Mouse (Mus musculus): Measurements from ENCODE around the gene Rspo1. TPM values are rescaled to one million over a fixed set of nuclear protein-coding genes. Genes with fewer than 3 reads are reported as not detected.
"Not testable (repeated sequence)": the region's sequence is repeated elsewhere in the genome, so short reads cannot be mapped to it uniquely, and the experiment has no call there.

The Rspo1 gene
- total RNA-seq (2021): 1 to 10 TPM; 3.5 to 4.1 TPM

DNA sequence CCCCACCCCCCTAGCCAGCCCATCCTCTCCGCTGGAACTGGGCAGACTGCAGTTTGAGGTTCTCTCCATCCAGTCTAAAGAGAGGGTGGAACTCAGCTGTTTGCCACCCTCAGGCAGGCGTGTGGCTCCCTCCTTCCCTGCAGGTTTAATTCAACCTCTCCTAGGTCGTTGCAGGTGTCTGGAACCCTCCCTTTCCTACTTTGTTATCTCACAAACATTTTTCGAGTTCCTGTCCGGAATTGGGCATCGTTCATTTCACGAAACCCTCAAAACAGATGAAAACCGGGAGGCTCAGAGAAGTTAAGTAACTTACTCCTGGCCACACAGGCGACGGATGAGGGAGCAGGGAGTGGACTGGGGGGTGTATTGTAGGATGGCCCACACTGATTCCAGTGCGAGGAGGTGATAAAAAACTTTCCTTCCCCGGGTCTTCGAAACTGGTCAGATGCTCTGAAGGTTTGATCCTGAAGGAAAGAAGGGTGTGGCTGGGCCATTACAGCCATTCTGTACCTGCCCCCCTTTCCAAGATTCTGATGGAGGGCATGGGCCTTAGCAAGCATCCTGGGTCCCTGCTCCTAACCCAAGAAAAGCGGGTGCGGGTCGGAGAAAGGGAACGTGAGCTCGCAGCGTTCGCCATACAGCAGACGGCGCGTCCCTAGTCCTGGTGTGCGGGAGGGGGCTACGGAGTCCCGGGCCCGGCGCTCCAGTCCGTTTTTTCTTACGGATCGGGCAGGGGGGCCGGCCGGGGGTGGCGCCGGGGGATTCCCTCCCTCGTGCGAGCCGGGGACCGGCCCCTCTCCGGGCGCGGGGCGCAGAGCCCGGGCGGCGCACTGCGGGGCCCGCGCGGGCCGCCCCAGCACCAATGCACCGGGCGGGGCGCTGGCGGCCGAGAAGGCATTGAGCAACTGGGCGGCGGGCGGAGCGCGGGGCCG, at the start of gene Rspo1:
Rspo1 (plus strand) TSS at position 760 of the 932 bp plus-strand sequence.
- intact Hi-C loops (cut with DNase I): no loop called here
- no peak for DNase-seq (ENCODE audit: extremely low spot score in 1 of 2, low spot score in 2 of 2)

DNA sequence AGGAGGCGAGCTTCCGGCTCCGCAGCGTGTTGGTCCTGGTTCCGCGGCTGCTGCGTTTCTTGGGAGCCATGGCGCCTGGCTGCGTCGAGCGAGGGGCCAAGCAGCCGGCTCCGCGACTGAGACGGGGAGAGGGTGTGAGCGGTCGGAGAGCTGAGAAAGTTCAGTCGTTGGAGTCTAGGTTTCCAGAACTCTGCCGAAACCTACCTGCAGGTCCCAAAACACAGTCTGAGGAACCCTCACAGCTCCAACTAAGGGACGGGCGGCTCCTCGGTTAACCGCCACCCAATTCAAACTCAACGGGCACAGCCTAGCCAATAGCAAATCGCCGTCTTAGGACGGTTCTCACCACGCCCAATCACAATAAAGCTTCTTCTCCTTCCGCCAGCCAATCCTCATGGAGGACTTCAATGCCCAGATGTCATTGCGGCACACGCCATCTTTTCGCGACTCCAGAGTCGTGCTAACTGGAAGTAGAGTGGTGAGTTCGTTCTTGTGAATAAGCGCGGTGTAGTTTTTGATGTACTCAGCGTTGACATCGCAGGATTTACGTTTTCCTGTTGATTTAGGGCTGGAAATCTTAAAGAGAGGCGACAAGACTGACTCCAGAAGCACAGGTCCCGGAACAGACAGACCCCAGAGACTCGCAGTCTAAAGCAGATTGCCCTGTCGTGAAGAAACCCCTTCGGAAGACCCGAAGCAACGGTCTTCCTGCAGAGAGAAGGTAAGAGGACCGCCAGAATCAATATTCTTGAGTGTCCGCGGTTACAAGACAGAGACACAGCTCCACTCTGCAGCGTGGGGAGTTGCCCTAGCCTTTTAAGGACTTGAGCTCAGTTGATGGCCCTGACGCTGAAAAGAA, 49.4 kb upstream of the Rspo1 start, which contains the start of gene 9930104L06Rik:
9930104L06Rik (plus strand) TSS at position 436 of the 859 bp plus-strand sequence.
- intact Hi-C loops (cut with DNase I): no loop called here
- peak; percentile 95 to 97 for DNase-seq (ENCODE audit: extremely low spot score in 1 of 2, low spot score in 2 of 2)

DNA sequence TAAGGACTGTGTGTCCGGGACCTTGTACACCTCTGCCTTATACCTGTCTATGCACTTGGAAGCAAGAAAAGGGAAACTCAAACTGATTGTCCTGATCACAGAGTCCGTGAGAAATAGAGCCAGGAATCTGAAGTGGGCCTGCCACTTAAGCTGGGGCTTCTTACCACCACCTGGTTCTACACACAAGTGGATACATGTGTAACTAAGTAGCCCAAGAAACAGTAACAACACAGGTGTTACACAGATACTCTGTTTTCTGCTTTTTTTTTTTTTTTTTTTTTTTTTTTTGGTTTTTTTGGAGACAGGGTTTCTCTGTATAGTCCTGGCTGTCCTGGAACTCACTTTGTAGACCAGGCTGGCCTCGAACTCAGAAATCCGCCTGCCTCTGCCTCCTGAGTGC, 47.0 kb upstream of the Rspo1 start, which contains the start of gene Cdca8:
Cdca8 (minus strand) TSS at position 101 of the 400 bp plus-strand sequence.
- DNase-seq (ENCODE audit: extremely low spot score in 1 of 2, low spot score in 2 of 2); intact Hi-C loops (cut with DNase I): not testable (repeated sequence)

DNA sequence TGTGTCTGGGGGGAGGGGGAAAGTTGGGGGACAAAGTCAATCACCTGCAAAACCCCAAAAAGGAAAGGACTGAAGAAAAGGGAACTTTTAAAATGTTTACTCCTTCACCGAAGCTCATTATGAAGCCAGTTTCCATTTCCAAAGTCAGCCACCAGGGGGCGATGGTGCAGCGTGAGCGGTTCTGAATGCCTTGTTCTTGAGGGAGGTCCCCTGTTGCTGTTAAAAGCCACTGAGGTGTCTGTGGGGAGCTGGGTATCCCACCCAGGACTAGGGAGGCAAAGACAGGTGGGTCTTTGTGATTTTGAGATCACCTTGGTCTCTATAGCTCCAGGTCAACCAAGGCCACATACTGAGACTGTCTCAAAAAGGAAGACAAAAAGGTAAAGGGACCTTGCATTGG, 43.2 kb upstream of the Rspo1 start:
- peak; percentile 69 to 77 for DNase-seq (ENCODE audit: extremely low spot score in 1 of 2, low spot score in 2 of 2)
- intact Hi-C loops (cut with DNase I): loop anchor here (1.0 kb wide), 1 partner anchor 116 kb away; no protein-coding TSS in a partner anchor

DNA sequence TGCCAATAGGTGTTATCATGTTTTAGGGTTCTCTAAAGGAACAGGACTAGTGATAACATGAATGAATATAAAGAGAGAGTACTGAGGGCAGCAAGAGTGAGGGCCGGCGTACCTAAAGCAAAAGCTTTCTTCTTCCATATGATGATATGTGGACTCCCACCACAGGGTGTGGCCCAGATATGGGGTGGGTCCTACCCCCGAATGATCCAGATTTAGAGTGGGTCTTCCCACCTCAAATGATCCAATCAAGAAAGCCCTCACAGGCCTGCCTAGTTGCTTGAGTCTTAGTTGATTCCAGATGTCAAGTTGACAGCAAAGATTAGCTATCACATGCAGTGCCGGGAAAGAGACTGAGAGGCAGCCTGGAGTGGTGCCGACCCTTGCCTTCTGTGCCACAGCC, 42.4 kb upstream of the Rspo1 start:
- no peak for DNase-seq (ENCODE audit: extremely low spot score in 1 of 2, low spot score in 2 of 2)
- intact Hi-C loops (cut with DNase I): loop anchor here (1.0 kb wide), 1 partner anchor 116 kb away; no protein-coding TSS in a partner anchor

DNA sequence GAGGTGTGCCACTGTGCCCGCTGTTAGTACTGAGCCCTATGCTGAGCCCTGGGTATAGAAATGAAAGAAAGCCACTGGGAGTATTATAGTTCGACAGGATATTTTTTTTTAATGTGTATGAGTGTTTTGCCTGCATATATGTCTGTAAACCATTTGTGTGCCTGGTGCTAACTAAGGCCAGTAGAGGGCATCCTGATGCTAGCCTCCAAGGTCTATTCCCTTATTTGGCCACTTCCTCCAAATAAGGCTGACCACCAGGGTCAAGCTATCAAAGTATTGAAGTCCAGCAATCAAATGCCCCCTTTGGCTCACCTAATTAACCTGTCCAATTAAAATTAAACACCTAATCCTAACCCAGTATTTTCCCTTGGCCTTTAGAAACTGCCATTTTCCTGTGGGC, 41.3 kb upstream of the Rspo1 start:
- intact Hi-C loops (cut with DNase I): no loop called here
- no peak for DNase-seq (ENCODE audit: extremely low spot score in 1 of 2, low spot score in 2 of 2)

DNA sequence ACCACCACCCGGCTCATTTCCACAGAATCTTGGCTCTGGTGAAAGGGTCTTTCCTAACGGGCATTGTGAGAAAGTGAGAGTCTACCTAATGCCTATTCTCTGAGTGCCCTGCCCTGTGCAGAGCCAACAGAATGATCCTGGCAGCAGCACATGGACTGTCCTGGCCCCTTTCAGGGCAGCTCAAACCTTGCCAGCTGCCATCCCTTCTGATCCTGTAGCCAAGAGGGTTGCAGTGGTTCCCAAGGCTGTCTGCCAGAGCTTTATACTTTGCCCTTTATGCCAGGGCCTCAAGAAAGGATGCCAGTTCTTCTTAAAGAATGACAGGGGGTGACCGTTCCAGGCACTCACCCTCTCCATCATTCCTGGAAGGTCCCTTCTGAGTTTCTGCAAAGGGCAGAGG, 36.7 kb upstream of the Rspo1 start:
- DNase-seq (ENCODE audit: extremely low spot score in 1 of 2, low spot score in 2 of 2): no peak
- intact Hi-C loops (cut with DNase I): no loop called here

DNA sequence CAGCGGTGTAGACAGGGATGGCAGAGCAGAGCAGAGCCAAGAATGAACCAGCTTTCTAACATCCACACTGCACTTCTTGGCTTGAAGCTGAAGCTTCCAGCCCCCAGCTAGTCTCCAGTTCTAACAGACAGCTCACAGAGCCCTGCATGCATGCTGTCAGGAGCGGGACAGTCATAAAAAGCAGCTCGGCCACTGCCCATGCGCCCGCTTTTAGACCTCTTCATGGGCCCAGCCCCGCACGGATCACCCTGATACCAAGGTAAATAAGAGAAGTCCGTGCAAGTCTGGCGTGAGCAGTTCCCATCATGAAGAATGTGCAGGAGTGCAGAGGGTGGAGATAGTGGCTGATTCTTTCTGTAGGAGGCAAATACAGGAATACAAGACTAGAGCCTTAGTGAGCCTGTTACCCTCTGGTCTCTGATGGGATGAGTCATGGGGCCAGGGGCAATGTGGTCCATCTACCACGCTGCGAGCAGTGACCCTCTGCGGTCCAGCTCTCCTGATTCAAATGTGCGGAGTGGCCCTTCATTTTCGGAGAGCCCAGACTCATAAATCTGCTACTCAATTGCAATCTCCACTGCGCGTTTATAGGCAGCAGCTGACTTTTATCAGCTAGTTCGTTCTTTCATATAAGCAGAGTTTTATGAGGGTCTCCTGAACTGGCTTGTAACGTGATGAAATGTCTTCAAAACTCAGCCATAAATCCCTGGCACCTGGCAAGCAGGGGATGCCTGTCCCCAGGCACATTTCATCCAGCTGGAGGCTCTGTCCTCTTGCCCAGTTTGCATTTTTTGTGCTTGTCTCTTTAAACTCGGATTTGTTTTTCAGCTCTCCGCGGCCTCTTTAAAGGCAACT, 35.8 kb upstream of the Rspo1 start:
- DNase-seq (ENCODE audit: extremely low spot score in 1 of 2, low spot score in 2 of 2): no peak
- intact Hi-C loops (cut with DNase I): no loop called here

DNA sequence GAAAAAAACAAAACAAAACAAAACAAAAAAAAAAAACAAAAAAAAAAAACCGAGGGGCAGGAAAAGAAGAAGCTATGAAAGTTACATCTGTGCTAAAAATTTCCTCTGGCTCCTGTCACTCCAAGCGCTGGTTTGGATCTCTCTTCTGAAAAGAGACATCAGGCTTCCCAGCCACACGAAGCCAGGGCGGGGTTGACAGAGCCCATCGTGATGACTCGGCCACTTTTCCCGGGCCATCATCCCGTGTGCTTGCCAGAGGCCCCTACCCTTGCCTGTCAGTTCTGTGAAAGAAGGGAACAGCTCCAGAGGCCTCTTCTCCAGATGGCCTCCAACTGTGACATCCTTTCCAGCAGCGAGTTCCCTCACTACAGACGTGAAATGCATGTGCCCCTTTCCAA, 35.2 kb upstream of the Rspo1 start:
- DNase-seq (ENCODE audit: extremely low spot score in 1 of 2, low spot score in 2 of 2): no peak
- intact Hi-C loops (cut with DNase I): no loop called here

DNA sequence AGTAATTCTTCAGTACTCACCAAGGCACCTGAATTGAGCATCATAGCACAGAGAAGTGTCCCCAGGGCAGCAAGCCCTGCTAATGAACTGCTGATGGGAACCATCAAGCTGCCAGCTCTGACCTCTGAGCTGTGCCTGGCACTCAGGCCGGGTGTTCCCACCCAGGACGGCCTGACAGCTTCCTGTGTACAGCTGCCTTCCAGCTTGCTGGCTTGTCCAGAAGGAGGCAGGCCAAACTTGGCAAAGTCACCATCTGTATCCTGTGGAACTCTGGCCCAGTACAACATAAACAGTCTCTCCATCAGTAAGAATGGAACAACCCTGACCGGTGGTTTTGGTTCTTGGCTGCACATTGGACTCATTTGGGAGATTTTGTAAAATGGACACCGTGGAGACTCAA, 32.7 kb upstream of the Rspo1 start:
- intact Hi-C loops (cut with DNase I): no loop called here
- DNase-seq (ENCODE audit: extremely low spot score in 1 of 2, low spot score in 2 of 2): no peak

DNA sequence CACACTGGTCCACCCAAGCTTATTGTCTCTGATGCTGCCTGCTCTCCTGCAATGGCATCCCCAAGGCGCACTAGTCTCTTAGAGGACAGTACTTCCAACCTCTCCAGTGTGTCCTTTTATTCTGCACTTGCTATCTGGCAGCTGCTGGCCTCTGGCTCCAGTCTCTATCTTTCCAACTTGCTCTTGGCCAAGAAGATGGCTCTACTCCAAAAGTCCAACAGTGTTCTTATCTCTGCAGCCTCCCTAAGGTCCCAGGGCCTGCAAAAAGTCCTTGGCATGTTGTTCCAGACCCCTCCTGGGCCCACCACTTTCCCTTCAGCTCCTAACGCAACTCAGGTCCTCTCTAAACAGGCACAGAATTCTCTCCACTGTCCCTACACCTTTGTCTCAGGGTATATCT, 28.9 kb upstream of the Rspo1 start:
- DNase-seq (ENCODE audit: extremely low spot score in 1 of 2, low spot score in 2 of 2): no peak
- intact Hi-C loops (cut with DNase I): no loop called here

DNA sequence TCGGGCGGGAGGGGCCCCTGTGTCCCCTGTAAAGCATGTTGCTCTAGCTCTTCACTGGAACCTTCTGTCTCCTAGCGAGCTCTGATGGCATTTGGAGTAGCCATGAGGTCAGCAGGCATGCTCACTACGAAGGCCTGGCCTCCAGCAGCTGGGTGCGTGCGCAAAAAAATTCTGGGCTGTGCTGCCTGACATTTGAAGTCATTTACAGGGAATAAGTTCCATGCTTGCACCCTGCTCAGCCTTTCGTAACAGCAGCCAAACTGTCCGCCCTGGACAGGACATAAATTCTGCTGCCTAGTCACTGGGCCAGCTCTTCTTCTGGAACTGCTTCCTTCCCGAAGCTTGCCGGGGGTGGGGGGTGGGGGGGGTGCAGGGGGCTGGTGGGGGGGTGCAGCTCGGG, 27.2 kb upstream of the Rspo1 start:
- intact Hi-C loops (cut with DNase I): no loop called here
- no peak for DNase-seq (ENCODE audit: extremely low spot score in 1 of 2, low spot score in 2 of 2)

DNA sequence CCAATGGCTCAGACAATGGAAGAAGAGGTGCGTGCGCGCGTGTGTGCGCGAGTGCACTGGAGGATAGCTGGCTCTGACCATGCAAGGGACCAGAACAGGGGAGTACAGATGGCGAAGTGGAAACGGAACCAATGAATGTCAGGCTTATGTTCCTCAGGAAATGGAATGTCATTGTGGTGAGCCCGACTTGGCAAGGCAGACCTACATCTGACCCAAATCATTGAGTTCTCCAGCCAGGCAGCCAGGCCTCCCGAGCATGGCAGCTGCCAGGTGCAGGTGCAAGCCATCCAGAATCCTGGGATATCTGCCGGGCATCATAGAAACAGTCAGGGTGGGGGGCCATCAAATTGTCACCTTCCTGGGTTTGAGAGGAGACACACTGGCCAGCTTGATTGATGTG, 25.3 kb upstream of the Rspo1 start:
- intact Hi-C loops (cut with DNase I): no loop called here
- DNase-seq (ENCODE audit: extremely low spot score in 1 of 2, low spot score in 2 of 2): no peak

DNA sequence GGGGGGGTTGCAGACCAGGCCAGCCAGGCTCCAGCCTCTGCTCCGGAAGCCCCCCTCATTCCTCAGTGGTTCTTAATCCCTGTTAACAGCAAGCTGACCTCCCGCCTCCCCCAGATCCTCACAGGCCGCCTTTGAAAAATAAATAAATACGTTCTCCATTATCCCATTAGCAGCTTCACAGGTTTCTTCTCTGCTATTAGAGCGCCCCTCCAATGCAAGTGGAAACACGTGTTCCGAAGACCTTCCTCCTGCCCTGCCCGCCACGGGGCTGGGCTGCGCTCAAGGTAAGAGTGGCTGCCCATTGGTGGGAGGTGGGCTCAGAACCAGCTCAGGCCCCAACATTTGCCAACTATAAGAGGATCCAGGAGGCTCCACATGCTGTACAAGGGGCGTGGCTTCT, 23.7 kb upstream of the Rspo1 start:
- DNase-seq (ENCODE audit: extremely low spot score in 1 of 2, low spot score in 2 of 2): no peak
- intact Hi-C loops (cut with DNase I): no loop called here

DNA sequence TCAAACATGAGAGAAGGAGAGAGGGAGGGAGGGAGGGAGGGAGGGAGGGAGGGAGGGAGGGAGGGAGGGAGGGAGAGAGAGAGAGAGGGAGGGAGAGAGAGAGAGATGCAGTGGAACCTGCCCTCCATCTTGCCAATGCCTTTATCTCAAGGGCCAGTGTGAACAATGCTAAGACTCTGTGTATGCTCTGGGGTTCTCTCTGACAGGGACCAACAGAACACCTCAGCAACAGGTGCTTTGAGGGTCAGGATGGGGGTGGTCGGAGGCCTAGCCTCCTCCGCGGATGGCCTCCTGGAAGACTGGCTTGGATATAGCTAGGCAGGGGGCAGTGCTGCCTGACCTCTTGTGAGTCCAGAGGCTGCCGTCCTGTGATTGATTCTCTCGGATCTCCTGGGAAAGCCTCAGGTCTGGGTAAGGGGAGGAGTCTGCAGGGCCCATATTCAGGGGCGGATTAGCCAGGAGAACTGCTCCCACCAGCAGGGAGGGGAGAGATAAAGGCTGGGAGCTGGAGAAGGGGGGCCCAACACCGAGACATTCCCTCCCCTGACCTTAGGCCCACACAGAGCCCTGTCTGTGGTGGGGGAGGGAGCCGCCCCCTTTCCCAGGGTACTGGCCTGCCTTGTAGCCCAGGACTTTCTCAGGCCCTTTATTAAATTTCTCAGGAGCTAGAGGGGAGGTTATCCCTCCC, 21.2 kb upstream of the Rspo1 start:
- intact Hi-C loops (cut with DNase I): no loop called here
- no peak for DNase-seq (ENCODE audit: extremely low spot score in 1 of 2, low spot score in 2 of 2)

DNA sequence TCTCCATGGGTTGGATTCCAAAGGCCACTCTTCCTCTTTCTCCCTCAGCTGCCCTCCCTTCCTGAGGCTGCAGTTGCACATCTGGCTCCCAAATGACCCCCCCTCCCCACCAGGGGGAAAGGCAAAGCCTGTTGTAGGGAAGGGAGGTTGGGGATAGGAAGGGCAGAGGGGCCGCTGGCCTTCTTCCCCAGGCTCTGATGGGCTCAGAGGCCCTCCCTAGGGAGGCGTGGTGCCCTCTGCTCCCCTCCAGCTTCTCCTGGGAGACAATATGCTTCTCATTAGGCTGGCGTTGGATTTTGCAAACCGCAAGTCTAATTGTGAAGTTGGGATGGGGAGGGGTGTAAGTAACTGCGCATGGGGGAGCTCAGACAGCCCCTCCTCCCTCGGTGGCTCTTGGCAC, 17.5 kb upstream of the Rspo1 start:
- DNase-seq (ENCODE audit: extremely low spot score in 1 of 2, low spot score in 2 of 2): no peak

DNA sequence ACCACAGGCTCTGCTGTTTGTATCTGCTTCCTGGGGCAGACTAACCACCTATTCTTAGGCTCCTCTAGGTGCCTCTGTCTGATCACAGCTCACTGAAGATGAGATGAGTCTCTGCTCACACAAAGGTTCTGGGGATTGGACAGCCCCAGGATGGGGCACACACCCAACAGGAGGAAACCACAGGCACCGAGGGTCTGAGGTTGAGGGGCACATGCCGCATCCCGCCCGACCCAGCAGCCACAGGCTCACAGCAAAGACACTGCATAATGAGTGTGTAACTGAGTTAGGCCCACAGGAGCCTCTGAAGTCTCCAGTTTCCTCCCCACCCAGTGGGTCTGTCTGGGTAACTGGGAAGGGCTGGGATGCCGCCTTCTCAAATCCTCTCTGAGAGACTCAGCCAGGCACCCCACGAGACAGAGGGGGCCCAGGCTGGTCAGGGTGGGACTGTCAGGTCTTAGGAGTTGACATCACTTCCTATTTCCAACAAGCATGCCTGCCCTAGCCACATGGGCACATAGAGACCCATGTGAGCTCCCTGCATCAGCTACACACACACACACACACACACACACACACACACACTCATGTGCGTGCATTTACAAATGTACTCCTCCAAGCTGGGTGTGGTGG, 16.9 kb upstream of the Rspo1 start:
- no peak for DNase-seq (ENCODE audit: extremely low spot score in 1 of 2, low spot score in 2 of 2)
- intact Hi-C loops (cut with DNase I): no loop called here

More for the DNA sequence above, 17.5 kb upstream of the Rspo1 start:
- intact Hi-C loops (cut with DNase I): no loop called here

DNA sequence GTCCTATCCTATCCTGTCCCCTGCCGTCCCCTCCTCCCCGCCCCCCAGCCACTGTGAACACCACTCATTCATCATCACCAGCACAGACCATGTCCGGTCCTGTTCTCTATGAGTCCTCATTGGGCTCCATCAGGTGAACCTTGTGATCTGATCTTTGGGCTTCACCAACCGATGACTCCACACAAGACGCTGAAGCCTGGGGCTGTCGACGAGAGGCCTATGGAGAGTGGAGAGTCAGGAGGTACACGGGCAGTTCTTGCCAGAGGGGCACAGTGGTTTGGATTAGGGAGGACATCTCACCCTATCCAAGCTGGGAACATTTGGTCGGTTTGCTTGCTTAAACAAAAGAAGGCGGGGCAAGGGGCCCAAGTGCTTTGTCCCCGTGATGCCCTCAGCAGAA, 16.0 kb upstream of the Rspo1 start:
- intact Hi-C loops (cut with DNase I): no loop called here
- DNase-seq (ENCODE audit: extremely low spot score in 1 of 2, low spot score in 2 of 2): no peak
